Mouse (Mus musculus) small intestine, adult 2 months (tissue): ENCODE data around the gene Tm4sf20. TPM values are rescaled to one million over a fixed set of nuclear protein-coding genes. Genes with fewer than 3 reads are reported as not detected.

Source experiments
- H3K27ac ChIP-seq: fragments of 200-500 bp; 2 replicates; pipeline ENCODE4 v1.5.1; 2012; ENCODE audit warnings: low read depth, low read length, control low read depth, inconsistent platforms; ENCODE audit not compliant: insufficient read depth
- H3K27me3 ChIP-seq: fragments of 200-500 bp; 2 replicates; pipeline ENCODE4 v1.6.1; 2012; ENCODE audit warnings: mild to moderate bottlenecking, moderate library complexity, low read length, inconsistent platforms; ENCODE audit not compliant: control insufficient read depth, insufficient read depth
- H3K36me3 ChIP-seq: fragments of 200-500 bp; 2 replicates; pipeline ENCODE4 v1.6.1; 2012; ENCODE audit warnings: mild to moderate bottlenecking, low read length, control low read depth, inconsistent platforms; ENCODE audit not compliant: control insufficient read depth, insufficient read depth
- H3K4me1 ChIP-seq: fragments of 200-500 bp; 2 replicates; pipeline ENCODE4 v1.6.1; 2012; ENCODE audit warnings: low read length, inconsistent platforms, mixed read lengths; ENCODE audit not compliant: control insufficient read depth, insufficient read depth, insufficient read length
- H3K4me3 ChIP-seq: fragments of 200-500 bp; 2 replicates; pipeline ENCODE4 v1.5.1; 2012; ENCODE audit warnings: low read depth, mild to moderate bottlenecking, control low read depth, inconsistent platforms, low read length, moderate library complexity
- CTCF ChIP-seq: fragments of 200-500 bp; IDR thresholded peaks from 2 replicates; pipeline ENCODE4 v1.5.1; 2012; ENCODE audit warnings: low read depth, mild to moderate bottlenecking, control low read depth, inconsistent platforms, low read length, moderate library complexity, mixed read lengths; ENCODE audit not compliant: insufficient replicate concordance, insufficient read length; ENCODE audit errors: extremely low read depth
- POLR2A ChIP-seq: fragments of 200-500 bp; IDR thresholded peaks from 2 replicates; pipeline ENCODE4 v1.6.1; 2012; ENCODE audit warnings: low read depth, mild to moderate bottlenecking, control low read depth, inconsistent platforms, low read length, moderate library complexity
- WGBS: fragments of 180-500 bp; shearing (Covaris S2); methylation state at CpG from one replicate; pipeline ENCODE4 v1.1.7; 2018; 5-methylcytosine and 5-hydroxymethylcytosine counted together
- polyA plus RNA-seq: library from polyadenylated mRNA; depleted of rRNA; stranded (reverse); fragments of >200 nt; gene quantifications from 2 replicates; pipeline ENCODE4 v1.2.3, GENCODE M21; 2012; rRNA removed

The Tm4sf20 gene
- polyA plus RNA-seq, 1 experiment: 38.1 TPM

DNA sequence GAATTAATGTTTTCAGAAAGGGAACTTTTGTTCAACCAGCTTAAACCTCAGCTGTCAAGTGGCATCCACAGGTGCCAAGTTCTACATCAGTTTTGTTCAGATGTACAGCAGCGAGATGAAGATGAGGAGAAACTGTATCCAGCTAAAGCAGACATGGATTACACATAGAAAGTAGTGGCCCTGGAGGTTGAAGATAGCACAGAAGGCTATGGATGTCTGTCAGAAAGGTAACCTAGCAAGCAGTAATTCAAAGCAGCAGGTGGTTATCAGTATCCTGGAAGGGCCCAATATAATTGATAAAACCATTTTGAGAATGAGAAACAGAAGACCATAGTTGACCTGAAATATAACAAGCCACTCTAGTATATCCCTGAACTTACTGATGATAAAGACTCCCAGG is 34.9 kb downstream of the Tm4sf20 start:
- TF ChIP-seq POLR2A: no peak
- TF ChIP-seq CTCF: no peak
- 95% methylated on average over 1 of the region's 1 CpGs for WGBS
- peaks cover 58% of the 10 kb centered on the region for H3K36me3 ChIP-seq

DNA sequence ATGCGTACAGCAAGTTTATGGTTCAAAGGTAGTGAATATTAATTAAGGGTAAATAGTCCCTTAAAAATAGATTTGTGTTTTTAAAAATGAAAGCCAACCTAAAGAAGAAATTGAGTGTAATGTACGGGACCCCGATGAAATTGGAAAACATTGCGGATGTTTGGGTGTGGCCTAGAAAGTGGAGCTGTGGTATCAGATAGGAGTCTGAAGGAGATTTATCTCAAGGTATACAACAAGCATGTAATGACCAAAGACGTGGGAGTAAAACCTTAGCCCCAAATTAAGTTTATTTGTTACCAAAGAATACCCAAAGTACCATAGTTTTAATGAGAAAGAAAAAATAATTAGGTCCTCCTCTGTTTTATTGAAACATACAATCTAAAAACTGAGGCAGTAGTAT is 41.8 kb downstream of the Tm4sf20 start:
- 0 out of 2 replicates have a peak, but pooled peaks cover 2% of the 10 kb centered on the region for H3K4me1 ChIP-seq
- no peak overlapping the region for H3K27ac ChIP-seq
- 83% methylated on average over 5 of the region's 5 CpGs for WGBS
- H3K4me3 ChIP-seq: no peak overlapping the region
- TF ChIP-seq POLR2A: no peak
- no peaks in the 10 kb centered on the region for H3K27me3 ChIP-seq
- H3K36me3 ChIP-seq: peaks cover 20% of the 10 kb centered on the region

More for the DNA sequence above, 34.9 kb downstream of the Tm4sf20 start:
- no peaks in the 10 kb centered on the region for H3K27me3 ChIP-seq
- H3K4me1 ChIP-seq: no peaks in the 10 kb centered on the region
- no peak overlapping the region for H3K4me3 ChIP-seq
- no peak overlapping the region for H3K27ac ChIP-seq

DNA sequence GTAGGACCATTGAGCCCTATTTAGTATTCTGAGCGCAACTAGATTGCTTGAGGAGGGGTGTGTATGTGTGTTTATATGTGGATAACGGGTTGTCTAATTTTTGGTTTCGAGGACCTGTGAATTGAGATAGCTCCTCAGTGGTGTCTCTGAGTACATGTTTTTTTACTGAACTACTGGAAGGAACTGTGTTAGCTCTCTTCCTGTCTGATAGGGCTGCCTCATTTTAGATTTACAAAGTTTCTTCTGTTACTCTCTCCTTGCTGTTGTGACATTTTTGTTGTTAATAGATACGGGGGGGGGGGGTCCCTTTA is 42.4 kb downstream of the Tm4sf20 start:
- Histone ChIP-seq H3K36me3 (peaks cover 16% of the 10 kb centered on the region), H3K4me3 (no peak overlapping the region), H3K27ac (no peak overlapping the region), H3K27me3 (no peaks in the 10 kb centered on the region), H3K4me1 (0 out of 2 replicates have a peak, but pooled peaks cover 2% of the 10 kb centered on the region)
- TF ChIP-seq POLR2A (no peak), CTCF (no peak)
- 41% methylated on average over 4 of the region's 4 CpGs for WGBS

DNA sequence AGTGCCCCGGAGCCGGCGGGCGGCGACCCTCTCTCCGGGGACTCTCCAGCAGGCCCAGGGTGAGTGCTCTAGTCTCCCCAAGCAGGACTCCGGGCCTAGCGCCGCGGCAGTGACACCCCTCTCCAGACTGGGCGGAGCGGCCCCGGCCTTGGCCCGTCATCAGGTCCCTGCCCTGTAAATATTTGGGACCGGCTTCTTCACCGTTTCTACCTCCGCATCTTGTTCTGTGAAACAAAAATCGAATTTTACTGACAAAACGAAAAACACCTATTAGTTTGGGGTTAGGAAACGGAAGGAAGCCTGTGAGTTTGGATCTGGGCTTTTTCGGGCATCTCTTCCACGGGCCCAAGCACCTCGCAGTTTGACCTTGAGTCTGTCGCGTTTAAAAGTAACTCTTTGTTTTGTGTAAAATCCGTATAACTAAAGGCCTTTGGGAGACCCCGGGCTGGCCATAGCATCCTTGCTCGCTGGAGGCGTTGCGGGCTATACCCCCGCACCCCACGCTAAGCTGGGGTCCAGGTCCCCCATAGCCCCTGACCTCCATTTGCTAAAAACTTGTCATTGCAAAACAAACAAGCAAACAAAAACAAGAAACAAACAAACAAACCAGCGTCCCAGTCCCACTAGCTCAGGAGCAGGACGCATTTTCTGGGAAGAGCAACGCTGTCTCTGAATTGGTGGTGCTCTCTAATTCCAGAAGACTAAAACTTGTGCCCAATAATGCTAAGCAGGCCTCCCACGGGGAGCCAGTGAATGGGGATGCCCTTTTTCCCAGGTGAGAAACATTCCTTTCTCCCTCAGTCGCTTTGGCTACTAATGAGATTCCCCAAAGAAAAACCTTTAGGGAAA is 43.0 kb downstream of the Tm4sf20 start:
- H3K27me3 ChIP-seq: no peaks in the 10 kb centered on the region
- peaks cover 12% of the 10 kb centered on the region for H3K36me3 ChIP-seq
- H3K4me1 ChIP-seq: 0 out of 2 replicates have a peak, but pooled peaks cover 2% of the 10 kb centered on the region
- WGBS: 2% methylated on average over 37 of the region's 37 CpGs
- H3K4me3 ChIP-seq: peak overlapping the region; percentile 92
- TF ChIP-seq POLR2A (0 out of 2 replicates have a peak, but pooled peaks have one; percentile 7), CTCF (0 out of 2 replicates have a peak, but pooled peaks have one; percentile 11)
- peak overlapping the region; percentile 54; the same call in 1 of the 2 replicates for H3K27ac ChIP-seq

DNA sequence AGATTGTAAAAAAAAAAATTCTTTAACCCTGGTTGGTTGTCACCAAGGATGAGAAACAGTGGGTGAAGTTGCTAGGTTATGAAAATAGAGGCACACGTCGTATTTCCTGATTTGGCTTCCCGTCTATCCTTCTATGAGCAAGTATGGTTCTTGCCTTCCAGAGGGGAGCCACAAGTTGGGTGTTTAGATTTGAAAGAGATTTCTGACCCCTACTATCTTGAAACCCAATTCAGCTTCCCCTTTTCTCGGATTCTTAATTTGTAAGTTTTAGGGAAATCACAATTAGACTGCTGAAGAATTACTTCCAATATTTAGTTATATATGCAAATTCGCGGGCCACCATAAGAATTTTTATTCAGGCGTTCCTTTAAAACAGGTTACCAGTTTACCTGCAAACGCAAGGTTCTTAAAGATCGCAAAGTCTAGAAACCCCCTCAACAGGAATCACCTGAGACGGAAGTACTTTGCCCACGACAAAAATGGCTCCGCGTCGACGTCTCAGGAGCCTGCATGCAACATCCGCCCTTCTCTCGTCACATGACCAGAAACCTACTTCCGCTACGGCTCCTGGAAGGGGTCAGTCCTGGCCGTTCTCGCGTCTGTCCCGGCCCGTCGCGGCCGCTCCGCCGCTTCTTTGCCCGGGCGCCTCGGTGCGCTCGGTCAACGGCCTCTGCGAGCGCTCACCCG is 43.8 kb downstream of the Tm4sf20 start, which contains the start of gene Mff:
Gene Mff, plus strand, starts transcription at position 552 of the 687 bp plus-strand sequence.
- H3K4me1 ChIP-seq: 0 out of 2 replicates have a peak, but pooled peaks cover 2% of the 10 kb centered on the region
- TF ChIP-seq CTCF: no peak
- TF ChIP-seq POLR2A: peak; percentile 68
- WGBS: 9% methylated on average over 38 of the region's 38 CpGs
- H3K4me3 ChIP-seq: peak within 1 kb of the TSS; percentile 92
- H3K27ac ChIP-seq: peak within 1 kb of the TSS; percentile 54; the same call in 1 of the 2 replicates
- peaks cover 8% of the 10 kb centered on the region for H3K36me3 ChIP-seq
- no peaks in the 10 kb centered on the region for H3K27me3 ChIP-seq

DNA sequence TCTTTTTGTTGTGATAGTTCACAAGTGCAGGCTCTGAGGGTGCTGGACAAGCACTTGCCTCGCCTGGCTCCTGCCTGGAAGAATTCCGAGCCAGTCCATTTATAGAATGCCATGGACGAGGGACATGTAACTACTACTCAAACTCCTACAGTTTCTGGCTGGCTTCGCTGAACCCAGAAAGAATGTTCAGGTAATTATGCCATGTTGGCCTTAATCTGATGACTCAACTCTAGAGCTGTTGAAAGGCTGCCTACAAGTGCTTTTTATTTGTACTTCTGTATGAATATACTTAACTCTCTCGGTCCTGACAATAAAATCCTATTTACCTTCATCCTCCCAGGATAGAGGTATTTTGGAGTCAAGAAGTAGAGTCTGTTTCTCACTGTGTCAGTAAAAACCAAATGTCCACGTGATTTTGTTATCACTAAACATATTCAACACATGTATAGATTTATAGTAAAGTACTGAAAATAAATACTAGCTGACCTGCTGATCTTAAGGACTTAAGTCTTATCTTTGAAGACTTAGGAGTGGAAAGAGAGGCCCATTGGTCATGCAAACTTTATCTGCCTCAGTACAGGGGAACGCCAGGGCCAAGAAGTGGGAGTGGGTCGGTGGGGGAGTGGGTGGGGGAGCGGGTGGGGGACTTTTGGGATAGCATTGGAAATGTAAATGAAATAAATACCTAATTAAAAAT is 50.3 kb downstream of the Tm4sf20 start:
- no peak overlapping the region for H3K4me3 ChIP-seq
- no peak for TF ChIP-seq POLR2A
- no peak for TF ChIP-seq CTCF
- peaks cover 3% of the 10 kb centered on the region; the same call in 1 of the 2 replicates for H3K27me3 ChIP-seq
- 62% methylated on average over 9 of the region's 9 CpGs for WGBS
- no peaks in the 10 kb centered on the region for H3K36me3 ChIP-seq
- no peaks in the 10 kb centered on the region for H3K4me1 ChIP-seq
- H3K27ac ChIP-seq: no peak overlapping the region

Other genes starting within 250 kb of the Tm4sf20 start
- 0.06 and 0.08 TPM in 2 replicates for gene Col4a4, start 181.6 kb downstream of the Tm4sf20 start, polyA plus RNA-seq
- 0.20 TPM in 2 replicates for gene Col4a3, start 181.5 kb downstream of the Tm4sf20 start, polyA plus RNA-seq
- gene Mff, start 43.6 kb downstream of the Tm4sf20 start, polyA plus RNA-seq: 22.3 and 31.7 TPM in 2 replicates
- gene Gm47791, start 2.8 kb upstream of the Tm4sf20 start, polyA plus RNA-seq: not detected in 2 replicates
- 28.4 and 46.7 TPM in 2 replicates for gene Agfg1, start 71.0 kb upstream of the Tm4sf20 start, polyA plus RNA-seq
- 1.6 and 2.2 TPM in 2 replicates for gene A030005L19Rik, start 144.9 kb upstream of the Tm4sf20 start, polyA plus RNA-seq
- gene A030014E15Rik, start 156.5 kb upstream of the Tm4sf20 start, polyA plus RNA-seq: not detected in 2 replicates
- not detected in 2 replicates for gene Gm6217, start 162.9 kb upstream of the Tm4sf20 start, polyA plus RNA-seq
- not detected in 2 replicates for gene A030003K21Rik, start 174.9 kb upstream of the Tm4sf20 start, polyA plus RNA-seq
- not detected in 2 replicates for gene Gm7544, start 187.6 kb upstream of the Tm4sf20 start, polyA plus RNA-seq
- not detected in 2 replicates for gene Gm47955, start 191.8 kb upstream of the Tm4sf20 start, polyA plus RNA-seq
- gene Gm47959, start 232.1 kb upstream of the Tm4sf20 start, polyA plus RNA-seq: not detected in 2 replicates